ENCODE assay signal across 30 mouse cellular contexts in the genomic region with DNA sequence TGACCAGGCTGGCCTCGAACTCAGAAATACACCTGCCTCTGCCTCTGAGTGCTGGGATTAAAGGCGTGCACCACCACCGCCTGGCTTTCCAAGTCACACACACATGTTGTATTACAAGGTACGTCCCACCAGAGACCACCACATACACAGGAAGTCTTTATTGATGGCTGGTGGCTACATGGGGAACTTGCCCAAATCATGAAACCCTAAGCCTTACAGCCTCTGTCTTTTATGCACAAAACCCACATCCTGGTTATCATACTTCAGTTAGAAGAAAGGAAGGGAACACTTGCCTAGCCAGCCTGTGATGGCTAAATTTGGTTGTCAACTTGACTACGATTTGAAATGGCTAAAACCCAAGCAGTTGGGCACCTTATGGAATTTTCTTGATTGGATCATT. TPM values are rescaled to one million over a fixed set of nuclear protein-coding genes. Genes with fewer than 3 reads are reported as not detected.
DNase-seq lines count a peak whose midpoint lies in the region; ATAC-seq lines count a peak whose summit lies in the region.
"Had no signal": no experiment of that assay in that cellular context is flagged by ENCODE, and none has a peak within 500 bp of the region (broad histone marks: within the 10 kb centered on the region; RNA-seq: fewer than 3 reads in every experiment).

No protein-coding gene starts in this region.

- H3K9me3 ChIP-seq in hindbrain, embryonic 12.5 days (replicated peaks): peaks cover 15% of the 10 kb centered on the region
- H3K9me3 ChIP-seq: embryonic facial prominence, embryonic 15.5 days; heart, embryonic 10.5 days had no signal

- H3K4me3 ChIP-seq in hindbrain, embryonic 12.5 days: no peak overlapping the region
- H3K4me3 ChIP-seq: embryonic facial prominence, embryonic 10.5 days; embryonic facial prominence, embryonic 15.5 days; forebrain, embryonic 12.5 days; heart, embryonic 10.5 days; heart, embryonic 15.5 days; hindbrain, embryonic 10.5 days; myocyte; neural tube, embryonic 13.5 days had no signal

- 92% methylated on average over 5 of the region's 5 CpGs for WGBS in hindbrain, embryonic 12.5 days

- no peaks in the 10 kb centered on the region for H3K27me3 ChIP-seq in hindbrain, embryonic 12.5 days
- H3K27me3 ChIP-seq: embryonic facial prominence, embryonic 15.5 days; forebrain, embryonic 12.5 days; heart, embryonic 15.5 days; neural tube, embryonic 13.5 days; Patski had no signal

- no peak overlapping the region for H3K9ac ChIP-seq in hindbrain, embryonic 12.5 days
- H3K9ac ChIP-seq: embryonic facial prominence, embryonic 15.5 days; forebrain, embryonic 12.5 days; heart, embryonic 15.5 days; liver, embryonic 14.5 days; lung, embryonic 14.5 days; neural tube, embryonic 13.5 days had no signal

- DNase-seq in thymus, postnatal 0 days (ENCODE audit: low spot score): peak; percentile 74
- no peak for DNase-seq in thymus, adult 18-20 months
- DNase-seq in CD8-positive naive resting alpha-beta T cell, adult 2 months (ENCODE audit: low read depth in 2 of 2, low spot score in 2 of 2): peak; percentile 21 to 47
- DNase-seq in adrenal gland, postnatal 36 days: no peak
- DNase-seq in heart, postnatal 4 days: no peak
- DNase-seq: adrenal gland, postnatal 25 days; cerebellum, adult 18-20 months; cerebellum, postnatal 10 days; gastrocnemius, postnatal 10 days; kidney, adult 8-10 months; liver; lung, embryonic 14.5 days; lung, postnatal 14 days had no signal

- H3K4me2 ChIP-seq in hindbrain, embryonic 12.5 days (replicated peaks): no peak overlapping the region
- H3K4me2 ChIP-seq: embryonic facial prominence, embryonic 15.5 days; forebrain, embryonic 12.5 days; heart, embryonic 15.5 days; lung, embryonic 14.5 days; midbrain, embryonic 11.5 days; neural tube, embryonic 13.5 days had no signal

- H3K27ac ChIP-seq in hindbrain, embryonic 12.5 days: no peak overlapping the region
- H3K27ac ChIP-seq: embryonic facial prominence, embryonic 10.5 days; embryonic facial prominence, embryonic 15.5 days; forebrain, embryonic 12.5 days; heart, embryonic 10.5 days; heart, embryonic 15.5 days; hindbrain, embryonic 10.5 days; kidney, postnatal 0 days; liver, embryonic 14.5 days; neural tube, embryonic 13.5 days had no signal

- no peaks in the 10 kb centered on the region for H3K36me3 ChIP-seq in hindbrain, embryonic 12.5 days
- H3K36me3 ChIP-seq: embryonic facial prominence, embryonic 10.5 days; embryonic facial prominence, embryonic 15.5 days; forebrain, embryonic 12.5 days; heart, embryonic 10.5 days; heart, embryonic 15.5 days; hindbrain, embryonic 10.5 days; neural tube, embryonic 13.5 days had no signal

- H3K4me1 ChIP-seq in hindbrain, embryonic 12.5 days: no peaks in the 10 kb centered on the region
- H3K4me1 ChIP-seq: embryonic facial prominence, embryonic 10.5 days; embryonic facial prominence, embryonic 15.5 days; forebrain, embryonic 12.5 days; hindbrain, embryonic 10.5 days; neural tube, embryonic 13.5 days had no signal

- peak; percentile 65 to 78 for ATAC-seq in hematopoietic stem cell, adult 5-6 weeks (replicated peaks in 1 of 2; ENCODE audit: insufficient read depth in 1 of 2, low FRiP score in 2 of 2, low TSS enrichment in 1 of 2, low read depth in 1 of 2, poor library complexity in 2 of 2, severe bottlenecking in 2 of 2)
- 0 out of 2 replicates have a peak, but pooled peaks have one; percentile 23 for ATAC-seq in neutrophil, adult 5-6 weeks (ENCODE audit: extremely low read depth, insufficient number of reproducible peaks, low FRiP score, poor library complexity, severe bottlenecking)
- ATAC-seq in hindbrain, embryonic 12.5 days (ENCODE audit: low FRiP score): no peak
- ATAC-seq: hindbrain, embryonic 16.5 days; intestine, embryonic 16.5 days; Patski had no signal

RNA-seq across cellular contexts. Expression of a gene that starts 35.9 kb away (rescaled TPM):
- 50.9 and 62.5 TPM in 2 replicates for polyA plus RNA-seq in thymus, postnatal 0 days (2015; fragmentation: Nextera tagmentation; extraction: Ambion mirVana)
- 29.9 and 37.0 TPM in 2 replicates for total RNA-seq in hematopoietic stem cell, adult 5-6 weeks (2017)
- total RNA-seq in neutrophil, adult 5-6 weeks (2017): 63.6 and 70.3 TPM in 2 replicates
- 20.0 and 24.6 TPM in 2 replicates for polyA plus RNA-seq in hindbrain, embryonic 12.5 days (2016; fragmentation: Nextera tagmentation; extraction: Ambion mirVana)
- total RNA-seq in adrenal gland, postnatal 36 days (2021): 10 to 100 TPM; 14.0 to 19.4 TPM
- total RNA-seq in heart, postnatal 4 days (2021): 1 to 10 TPM; 8.3 TPM

Comparison
In these comparisons a context has a peak if more than half of its experiments do, and no peak if none do; other contexts are left out.
1. DNase-seq: peak in thymus, postnatal 0 days (single experiment) and CD8-positive naive resting alpha-beta T cell, adult 2 months (2 of 2); none in thymus, adult 18-20 months (0 of 2), adrenal gland, postnatal 36 days (0 of 2) and heart, postnatal 4 days (single experiment).